Mouse (Mus musculus) CD4-positive, CD25-positive, alpha-beta regulatory T cell, adult 2 months (primary cell): Measurements from ENCODE around the gene Sirt3.

Source experiments
- DNase-seq: peaks from one replicate; pipeline ENCODE4 v3.0.0-alpha.2; 2012; ENCODE audit warnings: low read depth, low spot score

Gene Sirt3

GRCm38 (mm10) chr7:140848591-140848990 is 33.5 kb downstream of the Sirt3 start:
- DNase-seq = no peak

- DNase-seq = no peak
These were observed 34.1 kb downstream of the Sirt3 start, which contains the start of gene Odf3 for GRCm38 (mm10) chr7:140847755-140848580. Odf3 (plus strand) TSS chr7:140847805.

- no peak for DNase-seq
These were observed 35.4 kb downstream of the Sirt3 start for GRCm38 (mm10) chr7:140846676-140847075.

GRCm38 (mm10) chr7:140845683-140846082 is 36.4 kb downstream of the Sirt3 start:
- no peak for DNase-seq

GRCm38 (mm10) chr7:140844905-140845665 is 37.0 kb downstream of the Sirt3 start, which contains the start of gene Scgb1c1:
Scgb1c1 (plus strand) TSS chr7:140845547.
- peak; percentile 92 for DNase-seq

GRCm38 (mm10) chr7:140843806-140844205 is 38.3 kb downstream of the Sirt3 start:
- no peak for DNase-seq

- DNase-seq = no peak
These were observed 41.1 kb downstream of the Sirt3 start for GRCm38 (mm10) chr7:140840750-140841735.

- DNase-seq = no peak
These were observed 42.6 kb downstream of the Sirt3 start for GRCm38 (mm10) chr7:140839556-140839955.

- no peak for DNase-seq
These were observed 45.6 kb downstream of the Sirt3 start for GRCm38 (mm10) chr7:140836243-140837115.

- no peak for DNase-seq
These were observed 46.4 kb downstream of the Sirt3 start for GRCm38 (mm10) chr7:140835758-140836087.

- no peak for DNase-seq
These were observed 46.9 kb downstream of the Sirt3 start, which contains the start of gene Urah for GRCm38 (mm10) chr7:140834968-140835757. Urah (plus strand) TSS chr7:140835018.

GRCm38 (mm10) chr7:140833341-140833740 is 48.8 kb downstream of the Sirt3 start:
- DNase-seq = no peak

- no peak for DNase-seq
These were observed 50.7 kb downstream of the Sirt3 start for GRCm38 (mm10) chr7:140831447-140831846.

GRCm38 (mm10) chr7:140828171-140828881 is 53.8 kb downstream of the Sirt3 start:
- peak; percentile 40 for DNase-seq

GRCm38 (mm10) chr7:140822731-140823130 is 59.4 kb downstream of the Sirt3 start:
- DNase-seq = no peak

GRCm38 (mm10) chr7:140821653-140822329 is 60.3 kb downstream of the Sirt3 start, which contains the start of gene Zfp941:
Zfp941 (minus strand) TSS chr7:140822178.
- peak; percentile 16 for DNase-seq

- no peak for DNase-seq
These were observed 60.8 kb downstream of the Sirt3 start for GRCm38 (mm10) chr7:140821305-140821652.

GRCm38 (mm10) chr7:140820173-140820572 is 61.9 kb downstream of the Sirt3 start:
- DNase-seq = no peak
